Mouse (Mus musculus) cerebellum, adult 2 months (tissue): ENCODE measurements around the gene D130052B06Rik. TPM values are rescaled to one million over a fixed set of nuclear protein-coding genes. Genes with fewer than 3 reads are reported as not detected.

ENCODE experiments used
- DNase-seq, 2 experiments: peaks; one replicate each; pipeline ENCODE4 v3.0.0; 2021
- H3K27ac ChIP-seq: fragments of 200-500 bp; 2 replicates; pipeline ENCODE4 v1.5.1; 2012; ENCODE audit warnings: low read length, control low read depth, inconsistent platforms; ENCODE audit not compliant: insufficient read depth
- H3K27me3 ChIP-seq: fragments of 200-500 bp; 2 replicates; pipeline ENCODE4 v1.6.1; 2012; ENCODE audit warnings: inconsistent platforms, mild to moderate bottlenecking, low read length, moderate library complexity; ENCODE audit not compliant: control insufficient read depth, insufficient read depth
- H3K4me1 ChIP-seq: fragments of 200-500 bp; 2 replicates; pipeline ENCODE4 v1.6.1; 2011; ENCODE audit warnings: low read length; ENCODE audit not compliant: control insufficient read depth, insufficient read depth
- H3K4me3 ChIP-seq: fragments of 200-500 bp; replicated peaks from 2 replicates; pipeline ENCODE3; 2011; ENCODE audit warnings: mild to moderate bottlenecking, low read depth, low read length, control low read depth; ENCODE audit not compliant: insufficient read depth
- CTCF ChIP-seq: fragments of 200-500 bp; IDR thresholded peaks from 2 replicates; pipeline ENCODE4 v1.5.1; 2011; ENCODE audit warnings: low read depth, mild to moderate bottlenecking, control low read depth, low read length, moderate library complexity, borderline replicate concordance; ENCODE audit not compliant: insufficient read depth
- POLR2A ChIP-seq: fragments of 200-500 bp; IDR thresholded peaks from 2 replicates; pipeline ENCODE4 v1.6.1; 2011; ENCODE audit warnings: low read length, control low read depth, borderline replicate concordance; ENCODE audit not compliant: insufficient read depth
- WGBS: fragments of 180-500 bp; shearing (Covaris S2); methylation state at CpG from one replicate; pipeline ENCODE4 v1.1.7; 2018; 5-methylcytosine and 5-hydroxymethylcytosine counted together
- polyA plus RNA-seq: library from polyadenylated mRNA; depleted of rRNA; stranded (reverse); fragments of >200 nt; gene quantifications from 2 replicates; pipeline ENCODE4 v1.2.3, GENCODE M21; 2012; rRNA removed

D130052B06Rik gene
- not detected in 2 replicates for polyA plus RNA-seq

GRCm38 (mm10) chr11:33598986-33599385 is at the start of gene D130052B06Rik:
Gene D130052B06Rik, plus strand, starts transcription at chr11:33599302.
- H3K4me3 ChIP-seq, result no peak within 1 kb of the TSS
- no peaks in the 10 kb centered on the region for H3K27me3 ChIP-seq
- no peak for DNase-seq
- WGBS, result 68% methylated on average over 4 of the region's 4 CpGs
- TF ChIP-seq POLR2A, result no peak
- no peak for TF ChIP-seq CTCF
- H3K4me1 ChIP-seq, result 0 out of 2 replicates have a peak, but pooled peaks cover 4% of the 10 kb centered on the region
- H3K27ac ChIP-seq, result no peak within 1 kb of the TSS

DNA sequence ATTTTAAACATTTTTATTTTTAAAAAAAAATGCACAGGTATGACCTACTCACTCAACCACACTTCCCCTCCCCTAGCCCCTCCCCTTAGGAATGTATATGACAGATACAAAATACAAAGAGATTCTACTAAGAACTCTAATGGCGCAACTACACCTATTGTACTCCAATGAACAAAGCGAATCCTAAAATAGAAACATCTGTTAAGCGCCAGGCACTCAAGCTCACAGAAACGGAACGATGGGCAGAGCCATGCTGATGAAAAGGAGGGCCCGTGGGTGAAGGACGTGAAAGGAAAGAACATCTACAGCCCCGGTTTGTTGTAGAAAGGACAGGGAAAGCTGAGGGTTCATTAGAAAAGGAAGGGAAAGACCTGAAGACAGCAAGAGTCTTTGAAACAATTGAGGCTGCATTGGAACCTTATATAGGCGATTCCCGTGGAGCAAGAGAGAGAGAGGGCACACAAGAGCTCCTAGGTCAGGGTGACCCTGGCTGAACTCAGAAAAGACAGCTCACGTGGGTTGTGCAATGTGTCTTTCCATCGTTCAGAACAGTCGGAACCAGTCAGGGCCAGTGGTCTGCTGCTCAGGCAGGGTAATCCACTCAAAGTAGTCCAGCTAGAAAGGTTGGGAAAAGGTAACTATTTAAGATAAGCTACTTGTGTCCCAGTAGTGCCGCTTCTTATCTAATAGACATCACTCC is 48.1 kb upstream of the D130052B06Rik start:
- no peak overlapping the region for H3K27ac ChIP-seq
- WGBS, result 68% methylated on average over 14 of the region's 14 CpGs
- H3K27me3 ChIP-seq, result no peaks in the 10 kb centered on the region
- no peak overlapping the region for H3K4me3 ChIP-seq
- no peaks in the 10 kb centered on the region for H3K4me1 ChIP-seq
- DNase-seq, result no peak
- no peak for TF ChIP-seq CTCF
- TF ChIP-seq POLR2A, result no peak

- Histone ChIP-seq H3K4me1 (no peaks in the 10 kb centered on the region), H3K27me3 (no peaks in the 10 kb centered on the region), H3K27ac (no peak overlapping the region), H3K4me3 (no peak overlapping the region)
- DNase-seq, result peak; percentile 23 to 24
- 75% methylated on average over 8 of the region's 8 CpGs for WGBS
- TF ChIP-seq POLR2A (no peak), CTCF (peak; percentile 70)
Measured at GRCm38 (mm10) chr11:33554123-33554522, 45.0 kb upstream of the D130052B06Rik start.

GRCm38 (mm10) chr11:33563921-33564320 is 35.2 kb upstream of the D130052B06Rik start:
- Histone ChIP-seq H3K27me3 (no peaks in the 10 kb centered on the region), H3K4me3 (no peak overlapping the region), H3K4me1 (no peaks in the 10 kb centered on the region), H3K27ac (no peak overlapping the region)
- no peak for DNase-seq
- 76% methylated on average over 2 of the region's 2 CpGs for WGBS
- no peak for TF ChIP-seq POLR2A

DNA sequence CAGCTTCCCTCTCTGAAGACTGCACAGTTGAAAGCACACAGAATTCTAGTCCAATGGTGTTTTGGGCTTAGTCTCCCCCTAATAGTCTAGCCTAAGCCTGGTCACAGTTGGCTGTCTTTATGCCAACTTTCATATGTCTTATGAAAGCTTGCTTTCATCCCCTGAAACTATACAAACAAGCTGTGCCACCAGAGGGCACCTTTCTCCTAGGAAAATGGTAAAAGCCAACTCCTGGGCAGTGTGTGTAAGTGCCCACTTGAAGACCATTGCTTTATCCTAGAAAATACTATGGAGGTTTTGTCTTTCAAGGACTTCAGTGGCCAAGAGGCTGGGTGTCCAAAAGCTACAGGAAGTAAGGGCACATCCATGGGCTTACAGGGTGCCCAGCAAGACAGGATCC is 28.7 kb upstream of the D130052B06Rik start:
- H3K27me3 ChIP-seq, result no peaks in the 10 kb centered on the region
- 0 out of 2 replicates have a peak, but pooled peaks have one; percentile 3 for TF ChIP-seq CTCF
- TF ChIP-seq POLR2A, result no peak
- DNase-seq, result no peak

DNA sequence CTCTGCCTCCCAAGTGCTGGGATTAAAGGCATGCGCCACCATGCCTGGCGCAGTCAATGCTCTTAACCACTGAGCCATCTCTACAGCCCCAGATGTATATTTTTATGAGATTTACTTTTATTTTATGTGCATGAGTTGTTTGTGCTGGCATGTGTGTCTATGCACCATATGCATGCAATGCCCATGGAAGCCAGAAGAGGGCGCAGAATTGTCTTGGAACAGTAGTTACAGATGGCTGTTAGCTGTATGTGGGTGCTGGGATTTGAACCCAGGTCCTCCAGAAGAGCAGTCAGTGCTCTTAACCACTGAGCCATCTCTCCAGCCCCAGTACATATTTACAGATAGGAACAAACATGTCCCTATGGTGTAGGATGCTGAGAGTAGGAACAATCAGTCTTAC is 24.2 kb upstream of the D130052B06Rik start:
- DNase-seq, result no peak
- no peak overlapping the region for H3K27ac ChIP-seq
- TF ChIP-seq POLR2A (no peak), CTCF (no peak)
- H3K4me3 ChIP-seq, result no peak overlapping the region
- no peaks in the 10 kb centered on the region for H3K27me3 ChIP-seq
- no peaks in the 10 kb centered on the region for H3K4me1 ChIP-seq
- WGBS, result 80% methylated on average over 3 of the region's 3 CpGs

More for the DNA sequence above, 28.7 kb upstream of the D130052B06Rik start:
- Histone ChIP-seq H3K4me1 (no peaks in the 10 kb centered on the region), H3K4me3 (no peak overlapping the region), H3K27ac (no peak overlapping the region)

- Histone ChIP-seq H3K27ac (no peak within 1 kb of the TSS), H3K27me3 (no peaks in the 10 kb centered on the region), H3K4me1 (no peaks in the 10 kb centered on the region), H3K4me3 (no peak within 1 kb of the TSS)
- WGBS, result 69% methylated on average over 6 of the region's 6 CpGs
- DNase-seq, result no peak
- TF ChIP-seq POLR2A (no peak), CTCF (no peak)
Measured at GRCm38 (mm10) chr11:33578859-33579258, 20.2 kb upstream of the D130052B06Rik start, which contains the start of gene Gabrp. Gene Gabrp, minus strand, starts transcription at chr11:33578959.

DNA sequence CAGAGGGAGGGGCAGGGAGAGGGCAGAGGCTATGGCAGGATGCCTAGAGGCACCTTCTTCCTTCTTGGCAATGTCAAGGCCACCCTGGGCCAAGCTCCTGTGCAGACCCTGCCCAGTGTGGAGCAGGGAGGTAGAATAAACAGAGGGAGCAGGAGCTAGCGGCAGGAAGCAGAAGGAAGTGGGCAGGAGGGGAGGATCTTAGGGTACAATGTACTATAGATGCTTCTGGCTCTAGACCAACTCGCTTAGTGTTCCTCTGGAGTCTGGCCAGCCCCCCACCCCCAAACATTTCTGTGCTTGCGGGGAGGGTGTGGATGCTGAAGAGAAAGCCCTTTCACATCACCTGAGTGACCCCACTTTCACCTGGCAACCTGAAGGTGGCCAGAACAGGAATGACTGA is 19.5 kb upstream of the D130052B06Rik start:
- WGBS, result 29% methylated on average over 3 of the region's 3 CpGs
- TF ChIP-seq CTCF (no peak), POLR2A (no peak)
- no peaks in the 10 kb centered on the region for H3K4me1 ChIP-seq
- no peak overlapping the region for H3K27ac ChIP-seq
- DNase-seq, result no peak
- no peaks in the 10 kb centered on the region for H3K27me3 ChIP-seq
- no peak overlapping the region for H3K4me3 ChIP-seq

DNA sequence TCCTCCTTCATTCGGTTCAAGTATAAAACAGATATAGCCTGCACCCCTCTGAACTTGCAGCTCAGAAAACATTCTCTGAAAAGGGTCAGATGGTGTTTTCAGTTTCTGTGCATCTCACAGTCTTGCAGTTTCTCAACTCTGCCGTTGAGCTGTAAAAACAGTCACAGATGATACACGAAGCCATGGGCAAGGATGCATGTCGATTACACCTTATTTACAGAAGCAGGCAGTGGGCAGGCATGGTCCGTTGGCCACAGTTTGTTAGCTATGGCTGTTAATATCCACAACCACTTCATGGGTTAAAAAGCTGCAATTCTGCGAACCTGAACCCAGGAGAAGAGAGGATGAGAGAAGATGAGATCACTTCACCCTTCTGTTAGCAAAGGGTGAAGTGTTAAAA is 12.5 kb upstream of the D130052B06Rik start:
- TF ChIP-seq CTCF (no peak), POLR2A (no peak)
- WGBS, result 85% methylated on average over 6 of the region's 6 CpGs
- Histone ChIP-seq H3K27me3 (no peaks in the 10 kb centered on the region), H3K4me1 (no peaks in the 10 kb centered on the region), H3K4me3 (no peak overlapping the region), H3K27ac (no peak overlapping the region)
- no peak for DNase-seq
